Mouse (Mus musculus): ENCODE results near the gene Trir. TPM values are rescaled to one million over a fixed set of nuclear protein-coding genes. Genes with fewer than 3 reads are reported as not detected.

The Trir gene
- polyA plus RNA-seq (2012; fragmentation: generic; extraction: Trizol), result 321 TPM
- long read RNA-seq, experiment 1, transcript Trir-201 (3 exons, 902 nt), result major isoform, 213 of 238 reads
- long read RNA-seq, experiment 1, partial matches to known transcripts, result 7 of 238 reads
- long read RNA-seq, experiment 1, other reads (novel, unspliced or antisense), result 18 of 238 reads
- long read RNA-seq, experiment 2, transcript Trir-201 (3 exons, 902 nt), result major isoform, 72 of 77 reads
- long read RNA-seq, experiment 2, partial matches to known transcripts, result 0 of 77 reads
- long read RNA-seq, experiment 2, other reads (novel, unspliced or antisense), result 5 of 77 reads

GRCm38 (mm10) chr8:85026670-85027515 is at the start of gene Trir:
Trir (plus strand) TSS chr8:85026823.
- TF ChIP-seq MYOD1 (IDR thresholded peaks at IDR 0.05; ENCODE audit: control insufficient read depth, insufficient read length, low read depth), result no peak
- peak; percentile 91 for TF ChIP-seq MAX (IDR thresholded peaks at IDR 0.05)
- Histone ChIP-seq H3K79me3 (ENCODE audit: low read depth) (peaks cover 70% of the 10 kb centered on the region), H3K79me2 (ENCODE audit: control insufficient read depth, insufficient read depth) (peaks cover 85% of the 10 kb centered on the region), H3ac (ENCODE audit: control insufficient read depth, insufficient read length, low read depth) (peak within 1 kb of the TSS; percentile 84), H3K27me3 (ENCODE audit: control insufficient read depth, insufficient read depth, insufficient read length) (no peaks in the 10 kb centered on the region), H3K4me3 (ENCODE audit: insufficient read depth, poor library complexity, severe bottlenecking) (peak within 1 kb of the TSS; percentile 98), H3K36me3 (ENCODE audit: control insufficient read depth, insufficient read depth) (peaks cover 43% of the 10 kb centered on the region)

GRCm38 (mm10) chr8:84977435-84978247 is 49.0 kb upstream of the Trir start:
- no peaks in the 10 kb centered on the region for H3K27me3 ChIP-seq (ENCODE audit: control insufficient read depth, insufficient read depth, insufficient read length)
- TF ChIP-seq MAX (IDR thresholded peaks at IDR 0.05), result no peak
- peak; percentile 30 for TF ChIP-seq USF1 (IDR thresholded peaks at IDR 0.05; ENCODE audit: low read depth)

GRCm38 (mm10) chr8:84978248-84978940 is 48.2 kb upstream of the Trir start, which contains the start of gene Junb:
Junb (minus strand) TSS chr8:84978718.
- peak within 1 kb of the TSS; percentile 84 for H3K4me3 ChIP-seq (ENCODE audit: insufficient read depth, poor library complexity, severe bottlenecking)
- peaks cover 9% of the 10 kb centered on the region for H3K36me3 ChIP-seq (ENCODE audit: control insufficient read depth, insufficient read depth)
- TF ChIP-seq MYOG (IDR thresholded peaks at IDR 0.05; ENCODE audit: control insufficient read depth, extremely low read depth, insufficient read length) (no peak), MAX (IDR thresholded peaks at IDR 0.05) (peak; percentile 99)
- H3K79me2 ChIP-seq (ENCODE audit: control insufficient read depth, insufficient read depth), result peaks cover 37% of the 10 kb centered on the region
- peaks cover 17% of the 10 kb centered on the region for H3K79me3 ChIP-seq (ENCODE audit: low read depth)
- H3ac ChIP-seq (ENCODE audit: control insufficient read depth, insufficient read length, low read depth), result peak within 1 kb of the TSS; percentile 80
- H3K27me3 ChIP-seq (ENCODE audit: control insufficient read depth, insufficient read depth, insufficient read length), result no peaks in the 10 kb centered on the region

More at GRCm38 (mm10) chr8:84977435-84978247, 49.0 kb upstream of the Trir start:
- peak overlapping the region; percentile 80 for H3ac ChIP-seq (ENCODE audit: control insufficient read depth, insufficient read length, low read depth)
- peaks cover 10% of the 10 kb centered on the region for H3K36me3 ChIP-seq (ENCODE audit: control insufficient read depth, insufficient read depth)
- peak overlapping the region; percentile 84 for H3K4me3 ChIP-seq (ENCODE audit: insufficient read depth, poor library complexity, severe bottlenecking)
- peaks cover 37% of the 10 kb centered on the region for H3K79me2 ChIP-seq (ENCODE audit: control insufficient read depth, insufficient read depth)
- peaks cover 17% of the 10 kb centered on the region for H3K79me3 ChIP-seq (ENCODE audit: low read depth)

- H3K79me2 ChIP-seq (ENCODE audit: control insufficient read depth, insufficient read depth), result peaks cover 37% of the 10 kb centered on the region
- H3K27me3 ChIP-seq (ENCODE audit: control insufficient read depth, insufficient read depth, insufficient read length), result no peaks in the 10 kb centered on the region
- peak overlapping the region; percentile 33 for H3K4me3 ChIP-seq (ENCODE audit: insufficient read depth, poor library complexity, severe bottlenecking)
- H3ac ChIP-seq (ENCODE audit: control insufficient read depth, insufficient read length, low read depth), result peak overlapping the region; percentile 58
- peaks cover 17% of the 10 kb centered on the region for H3K79me3 ChIP-seq (ENCODE audit: low read depth)
- peaks cover 9% of the 10 kb centered on the region for H3K36me3 ChIP-seq (ENCODE audit: control insufficient read depth, insufficient read depth)
- TF ChIP-seq CTCF (IDR thresholded peaks at IDR 0.05; ENCODE audit: control insufficient read depth, insufficient read depth, insufficient read length) (no peak), MAX (IDR thresholded peaks at IDR 0.05) (peak; percentile 17), MYOG (IDR thresholded peaks at IDR 0.05; ENCODE audit: control insufficient read depth, extremely low read depth, insufficient read length) (no peak), FOSL1 (IDR thresholded peaks at IDR 0.05; ENCODE audit: insufficient read depth, low read length, poor library complexity, severe bottlenecking) (no peak), CEBPB (IDR thresholded peaks at IDR 0.05; ENCODE audit: low read depth) (peak; percentile 67), MYOD1 (IDR thresholded peaks at IDR 0.05; ENCODE audit: control insufficient read depth, insufficient read length, low read depth) (no peak), USF1 (IDR thresholded peaks at IDR 0.05; ENCODE audit: low read depth) (no peak)
Measured at GRCm38 (mm10) chr8:84979599-84980421, 46.8 kb upstream of the Trir start.

GRCm38 (mm10) chr8:84980622-84981358 is 45.8 kb upstream of the Trir start:
- no peaks in the 10 kb centered on the region for H3K27me3 ChIP-seq (ENCODE audit: control insufficient read depth, insufficient read depth, insufficient read length)
- TF ChIP-seq USF1 (IDR thresholded peaks at IDR 0.05; ENCODE audit: low read depth), result no peak
- no peak for TF ChIP-seq CEBPB (IDR thresholded peaks at IDR 0.05; ENCODE audit: low read depth)
- TF ChIP-seq MAX (IDR thresholded peaks at IDR 0.05), result peak; percentile 95
- no peak for TF ChIP-seq FOSL1 (IDR thresholded peaks at IDR 0.05; ENCODE audit: insufficient read depth, low read length, poor library complexity, severe bottlenecking)
- peak; percentile 92 for TF ChIP-seq MYOD1 (IDR thresholded peaks at IDR 0.05; ENCODE audit: control insufficient read depth, insufficient read length, low read depth)
- no peak for TF ChIP-seq MYOG (IDR thresholded peaks at IDR 0.05; ENCODE audit: control insufficient read depth, extremely low read depth, insufficient read length)
- H3K4me3 ChIP-seq (ENCODE audit: insufficient read depth, poor library complexity, severe bottlenecking), result peak overlapping the region; percentile 25
- H3K79me2 ChIP-seq (ENCODE audit: control insufficient read depth, insufficient read depth), result peaks cover 34% of the 10 kb centered on the region
- peaks cover 17% of the 10 kb centered on the region for H3K79me3 ChIP-seq (ENCODE audit: low read depth)
- H3K36me3 ChIP-seq (ENCODE audit: control insufficient read depth, insufficient read depth), result peaks cover 9% of the 10 kb centered on the region
- no peak overlapping the region for H3ac ChIP-seq (ENCODE audit: control insufficient read depth, insufficient read length, low read depth)

Data from C2C12 (cell line).